Mouse (Mus musculus) spleen, adult 18-20 months (tissue): ENCODE results near the gene C1qtnf1.
A peak's percentile ranks its signal among the peaks of the same experiment; 100 is the strongest.

ENCODE experiments used
- DNase-seq, 2 experiments: peaks; one replicate each; pipeline ENCODE4 v3.0.0; 2022; ENCODE audit warnings: mixed read lengths in 2 of 2

C1qtnf1 gene

GRCm38 (mm10) chr11:118475496-118476083 lies 47.6 kb downstream of the C1qtnf1 start:
- no peak for DNase-seq

GRCm38 (mm10) chr11:118476396-118477373 lies 48.7 kb downstream of the C1qtnf1 start, which contains the start of gene Engase:
Gene Engase (plus strand): TSS chr11:118476829.
- DNase-seq = peak; percentile 90 to 92

- DNase-seq = no peak
These were observed 51.8 kb downstream of the C1qtnf1 start for GRCm38 (mm10) chr11:118479776-118480175.

DNA sequence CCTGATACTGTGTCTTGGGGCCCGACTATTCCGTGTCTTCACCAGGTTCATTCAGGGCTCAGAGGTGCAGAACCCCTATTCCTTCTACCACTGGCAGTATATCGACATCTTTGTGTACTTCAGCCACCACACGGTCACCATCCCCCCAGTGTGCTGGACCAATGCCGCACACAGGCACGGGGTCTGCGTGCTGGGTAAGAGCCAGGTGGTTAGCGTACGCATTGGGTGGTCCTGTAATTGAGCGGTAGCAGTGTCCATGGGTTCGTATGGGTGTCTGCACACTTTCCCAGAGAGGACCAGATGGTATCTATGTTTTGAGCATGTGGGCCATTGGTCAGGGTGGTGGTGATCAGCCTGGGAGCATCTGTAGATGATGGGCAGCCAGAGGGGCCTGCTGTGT lies 53.2 kb downstream of the C1qtnf1 start:
- DNase-seq = no peak

DNA sequence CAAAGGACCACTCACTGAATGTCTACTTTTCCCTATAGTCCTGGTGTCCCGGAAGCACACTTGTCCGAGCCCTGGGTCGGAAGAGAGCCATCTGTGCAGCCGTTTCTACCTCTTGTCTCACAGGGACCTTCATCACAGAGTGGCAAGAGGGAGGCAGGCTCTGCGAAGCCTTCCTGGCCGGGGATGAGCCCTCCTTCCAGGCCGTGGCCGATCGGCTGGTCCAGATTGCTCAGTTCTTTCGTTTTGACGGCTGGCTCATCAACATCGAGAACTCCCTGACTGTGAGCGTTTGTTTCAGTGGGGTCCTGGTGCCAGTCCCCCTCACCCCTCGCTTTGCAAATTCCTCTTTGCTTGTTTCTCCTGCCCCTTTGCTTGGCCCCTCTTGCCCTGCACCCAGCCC lies 53.7 kb downstream of the C1qtnf1 start:
- DNase-seq = no peak

DNA sequence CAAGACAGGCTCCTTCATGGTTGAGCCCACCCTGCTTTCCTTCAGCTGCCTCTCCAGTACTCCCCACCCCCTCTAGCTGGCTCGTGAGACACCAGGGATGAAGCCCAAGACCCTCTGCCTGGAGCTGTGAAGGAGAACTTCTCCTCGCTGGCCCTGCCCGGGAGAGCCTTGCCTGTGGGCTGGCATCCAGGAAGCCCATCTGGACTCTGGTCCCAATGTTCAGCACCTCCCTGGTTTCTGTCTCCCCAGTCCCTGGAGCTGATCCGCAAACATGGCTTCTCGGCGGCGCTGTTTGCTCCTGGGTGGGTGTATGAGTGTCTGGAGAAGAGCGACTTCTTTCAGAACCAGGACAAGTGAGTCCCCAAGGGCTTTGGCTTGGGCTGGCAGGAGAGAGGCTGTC lies 56.2 kb downstream of the C1qtnf1 start:
- DNase-seq = no peak

GRCm38 (mm10) chr11:118485338-118485737 lies 57.3 kb downstream of the C1qtnf1 start:
- no peak for DNase-seq

DNA sequence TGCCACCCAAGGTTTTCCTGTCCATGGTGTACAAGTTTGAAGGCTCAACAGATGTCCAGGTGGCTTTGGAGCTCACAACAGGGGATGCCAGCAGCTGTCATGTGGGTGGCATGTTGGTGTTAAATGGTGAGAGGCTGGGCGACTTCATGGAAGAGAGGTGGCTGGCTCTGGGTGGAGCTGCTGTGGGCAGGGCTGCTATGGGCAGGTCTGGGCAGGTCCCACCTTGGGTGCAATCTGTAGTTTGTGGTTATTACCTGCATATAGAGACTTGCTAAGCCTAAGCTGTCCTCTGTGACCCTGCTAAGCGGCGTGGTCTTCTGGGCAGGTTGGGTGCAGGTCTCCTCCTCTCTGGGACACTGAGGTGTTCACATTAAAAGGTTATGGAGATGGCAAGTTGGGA lies 57.8 kb downstream of the C1qtnf1 start:
- no peak for DNase-seq

- no peak for DNase-seq
These were observed 58.3 kb downstream of the C1qtnf1 start for GRCm38 (mm10) chr11:118486281-118486680.

DNA sequence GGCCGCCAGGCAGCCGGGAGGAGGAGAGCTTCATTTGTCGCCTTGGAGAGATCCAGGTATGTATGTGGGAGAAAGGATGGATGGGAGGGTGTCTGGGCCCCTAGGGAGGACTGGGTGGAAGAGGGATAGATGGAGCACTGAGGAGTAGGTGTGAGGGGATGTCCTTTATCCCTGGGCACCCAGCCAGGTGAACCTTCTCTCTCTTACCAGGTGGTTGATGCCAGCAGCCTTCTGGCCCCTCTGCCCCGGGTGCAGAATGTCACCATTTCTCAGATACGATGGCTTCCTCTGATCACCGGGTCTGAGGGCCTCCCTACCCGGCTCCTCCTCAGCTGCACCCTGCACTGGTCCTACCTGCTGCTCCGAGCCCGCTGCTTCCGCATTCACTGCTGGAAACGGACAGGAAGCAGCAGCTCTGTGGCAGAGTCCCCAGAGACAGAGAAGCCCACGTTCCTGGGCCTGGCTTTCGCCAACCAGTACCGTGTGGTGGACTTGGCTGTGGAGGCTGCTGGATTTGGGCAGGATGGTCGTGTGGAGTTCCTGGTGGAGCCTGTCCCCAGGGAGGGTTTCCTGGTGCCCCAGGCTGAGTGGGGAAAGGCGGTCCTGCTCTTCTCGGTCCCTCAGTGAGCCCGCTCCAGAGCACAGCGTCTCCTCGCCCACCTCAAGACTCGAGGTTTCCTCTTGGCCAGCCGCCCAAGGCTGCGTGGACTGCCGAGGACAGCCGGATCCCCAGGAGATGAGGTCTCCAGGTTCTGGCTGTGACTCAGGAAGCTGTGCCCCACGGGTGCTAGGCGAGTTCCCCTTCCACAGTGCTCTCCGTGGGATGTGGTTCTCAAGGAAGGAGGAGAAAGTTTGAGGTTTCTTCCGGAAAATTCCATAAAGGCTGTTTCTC lies 59.1 kb downstream of the C1qtnf1 start:
- DNase-seq = no peak

DNA sequence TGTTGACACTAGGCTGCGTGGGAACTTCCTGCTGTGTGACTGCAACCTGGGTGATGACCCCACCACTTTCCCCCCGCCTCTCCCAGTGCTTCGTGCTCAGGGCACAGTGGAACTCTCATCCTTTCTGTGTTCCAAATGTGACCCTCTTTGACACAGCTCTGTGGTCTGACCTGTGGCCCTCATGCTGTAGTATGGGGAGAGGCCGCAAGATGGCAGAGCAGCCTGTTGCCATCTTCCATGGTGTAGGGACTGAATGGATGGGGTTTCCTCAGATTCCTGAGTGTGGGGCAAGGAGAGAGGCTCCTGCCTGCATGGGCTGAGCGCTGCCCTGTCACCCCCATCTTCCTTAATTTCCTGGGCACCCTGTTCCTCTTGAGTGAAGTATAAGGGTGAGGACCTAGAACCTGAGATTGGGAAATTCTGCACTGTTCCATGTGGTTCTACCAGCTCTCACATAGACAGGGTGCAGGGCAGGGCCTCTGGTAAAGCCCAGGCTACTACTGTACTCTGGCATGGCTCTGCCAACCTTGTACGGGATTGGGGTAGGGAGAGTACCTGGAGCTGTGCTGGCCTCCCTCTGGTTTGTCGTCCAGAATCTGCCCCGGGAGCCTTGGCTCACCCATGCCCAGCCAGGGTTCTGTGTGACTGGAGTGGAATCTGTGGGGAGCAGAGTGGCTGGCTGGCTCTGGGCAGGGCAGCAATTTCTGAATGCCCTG lies 60.3 kb downstream of the C1qtnf1 start:
- no peak for DNase-seq

DNA sequence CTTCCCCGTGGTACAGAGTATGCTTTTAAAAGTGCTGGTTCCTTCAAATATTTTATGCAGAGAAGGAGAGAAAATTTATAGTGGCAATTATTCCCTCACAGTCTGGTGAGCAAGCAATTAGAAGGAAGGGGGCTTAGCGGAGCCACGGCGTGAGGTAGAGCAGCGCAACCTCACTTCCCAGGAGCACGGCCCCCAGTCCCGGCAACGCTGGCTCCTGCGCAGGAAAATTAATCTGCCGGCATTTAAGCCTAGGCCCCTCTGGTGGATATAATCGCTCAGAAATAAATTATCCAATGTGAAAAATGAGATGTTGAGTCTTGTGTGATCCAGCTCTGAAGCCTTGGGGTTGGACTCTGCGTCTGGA lies 60.9 kb downstream of the C1qtnf1 start:
- no peak for DNase-seq

GRCm38 (mm10) chr11:118490566-118491218 lies 62.7 kb downstream of the C1qtnf1 start:
- DNase-seq = peak; percentile 41 to 78

DNA sequence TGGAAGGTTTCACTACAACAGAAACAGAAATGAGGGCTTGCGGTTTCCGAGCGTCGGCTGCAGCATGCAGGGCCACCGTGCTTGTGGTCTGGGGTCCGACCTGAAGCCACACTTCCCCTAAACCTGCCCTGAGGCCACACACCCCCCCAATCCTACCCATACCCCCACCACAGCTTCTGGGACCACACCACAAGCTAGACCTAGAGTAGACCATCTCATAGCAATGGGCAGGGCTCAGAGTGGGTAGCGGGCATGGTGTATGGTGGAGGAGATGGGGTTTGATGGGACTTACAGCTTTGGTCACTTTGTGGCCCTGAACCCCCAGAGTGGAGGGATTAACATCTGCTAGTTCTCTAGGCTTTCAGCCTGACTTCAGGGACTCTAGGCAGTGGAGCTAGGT lies 63.2 kb downstream of the C1qtnf1 start:
- no peak for DNase-seq

GRCm38 (mm10) chr11:118493458-118493857 lies 65.5 kb downstream of the C1qtnf1 start:
- no peak for DNase-seq

- DNase-seq = no peak
These were observed 66.2 kb downstream of the C1qtnf1 start for GRCm38 (mm10) chr11:118494001-118494737.

GRCm38 (mm10) chr11:118495065-118495464 lies 67.1 kb downstream of the C1qtnf1 start:
- no peak for DNase-seq

DNA sequence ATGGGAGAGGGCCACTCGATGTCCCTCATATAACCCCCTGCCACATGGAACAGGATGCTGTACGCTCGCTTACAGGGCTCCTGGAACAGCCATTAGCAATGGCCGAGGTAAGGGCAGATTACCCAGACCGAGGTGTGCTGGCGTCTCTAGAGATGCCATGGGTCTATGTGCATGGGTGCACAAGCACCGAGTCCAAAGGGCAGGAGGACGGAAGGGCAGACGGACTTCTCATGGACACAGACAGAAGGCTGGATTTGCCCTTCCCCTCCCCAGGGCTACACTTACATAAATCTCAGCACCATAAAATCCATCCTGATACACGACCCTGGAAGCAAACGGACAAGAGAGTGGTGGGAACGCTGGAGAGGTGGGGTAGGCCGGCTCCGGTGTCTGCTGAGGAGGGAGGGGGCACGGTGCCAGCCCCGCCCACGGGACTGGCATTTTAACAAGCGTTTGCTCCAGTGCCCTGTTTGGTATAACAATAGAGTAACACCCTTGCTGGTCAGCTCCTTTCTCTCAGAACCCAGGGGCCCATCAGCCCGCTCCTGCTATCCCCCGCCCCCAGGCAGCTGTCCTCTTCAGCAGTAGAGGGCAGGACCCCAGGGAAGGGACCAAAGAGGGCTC lies 68.2 kb downstream of the C1qtnf1 start:
- no peak for DNase-seq
